Mouse (Mus musculus) kidney, adult 2 months (tissue): ENCODE measurements at regions not wholly inside any gene's neighbourhood (a gene's known extent, or its start where the extent isn't known, plus 50 kb on each side); places are given as distances from the start of the nearest gene placed in this dataset.
"Not testable (repeated sequence)": the region's sequence is repeated elsewhere in the genome, so short reads cannot be mapped to it uniquely, and the experiment has no call there.

Source experiments
- CTCF ChIP-seq: fragments of 200-500 bp; conservative IDR thresholded peaks from 2 replicates; pipeline ENCODE4 v1.5.1; 2011; ENCODE audit warnings: low read depth, mild to moderate bottlenecking, control low read depth, low read length, moderate library complexity, mixed read lengths; ENCODE audit not compliant: insufficient read depth, insufficient read length
- POLR2A ChIP-seq: fragments of 200-500 bp; IDR thresholded peaks from one replicate; pipeline ENCODE4 v1.6.1; 2011; ENCODE audit warnings: low read depth, low read length, control low read depth

DNA sequence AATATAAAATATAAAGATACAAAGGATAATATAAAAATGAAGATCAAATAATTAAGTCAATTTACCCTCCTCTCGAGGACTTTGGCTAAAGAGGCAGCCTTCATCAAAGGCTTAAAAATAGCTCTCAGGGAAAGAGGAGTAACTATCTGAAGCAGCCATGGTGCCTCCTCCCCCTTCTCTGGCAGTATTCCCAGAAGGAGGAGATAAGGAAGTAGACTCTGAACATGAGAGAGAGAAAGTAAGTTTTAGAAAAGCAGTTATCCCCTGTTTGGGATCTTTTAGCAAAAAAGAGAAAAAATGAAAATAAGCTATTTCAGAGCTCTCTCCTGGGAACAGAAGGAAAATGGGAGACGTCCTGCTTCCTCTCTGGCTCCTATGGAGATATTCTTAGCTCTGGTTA is 406.7 kb upstream of the Jmjd1c start:
- not testable (repeated sequence) for TF ChIP-seq POLR2A, CTCF
